Mouse (Mus musculus) heart, adult 2 months (tissue): Measurements from ENCODE around the gene Gm11568.

ENCODE experiments used
- CTCF ChIP-seq: fragments of 200-600 bp; IDR thresholded peaks from 2 replicates; pipeline ENCODE4 v1.8.1; 2022; ENCODE audit warnings: antibody characterized with exemption, mild to moderate bottlenecking, moderate library complexity
- EP300 ChIP-seq: fragments of 200-500 bp; IDR thresholded peaks from 2 replicates; pipeline ENCODE4 v1.6.1; 2011; ENCODE audit warnings: low read depth, low read length, control low read depth; ENCODE audit not compliant: insufficient read depth
- POLR2A ChIP-seq: fragments of 200-500 bp; IDR thresholded peaks from 2 replicates; pipeline ENCODE4 v1.6.1; 2011; ENCODE audit warnings: mild to moderate bottlenecking, low read depth, low read length, control low read depth; ENCODE audit not compliant: insufficient read depth

- TF ChIP-seq POLR2A, result no peak
- TF ChIP-seq CTCF, result no peak
- TF ChIP-seq EP300, result no peak
These were observed 15.5 kb upstream of the Gm11568 start for GRCm38 (mm10) chr11:99842185-99842584.
